In genomic region chr2:19373695-19374094, GRCm38 (mm10) we compare ENCODE assay signal across 13 mouse cellular contexts. TPM values are rescaled to one million over a fixed set of nuclear protein-coding genes. Genes with fewer than 3 reads are reported as not detected.
DNase-seq lines count a peak whose midpoint lies in the region; ATAC-seq and TF ChIP-seq lines count a peak whose summit lies in the region.
"Had no signal": no experiment of that assay in that cellular context is flagged by ENCODE, and none has a peak within 500 bp of the region (broad histone marks: within the 10 kb centered on the region; RNA-seq: fewer than 3 reads in every experiment).

No protein-coding gene starts in this region.

- no peaks in the 10 kb centered on the region for H3K36me3 ChIP-seq in midbrain, postnatal 0 days (ENCODE audit: insufficient read depth, low read length)
- H3K36me3 ChIP-seq in midbrain, embryonic 15.5 days (replicated peaks): no peaks in the 10 kb centered on the region
- H3K36me3 ChIP-seq: G1E; neural tube, embryonic 15.5 days had no signal

- ATAC-seq in midbrain, postnatal 0 days (ENCODE audit: low FRiP score): no peak
- no peak for ATAC-seq in midbrain, embryonic 15.5 days (replicated peaks)
- ATAC-seq: inflammation-experienced regulatory T-cells, adult 6 months had no signal

- no peak overlapping the region for H3K4me3 ChIP-seq in gastrocnemius, adult 2 months
- no peak overlapping the region for H3K4me3 ChIP-seq in midbrain, postnatal 0 days (ENCODE audit: low read depth, low read length)
- H3K4me3 ChIP-seq in midbrain, embryonic 15.5 days: no peak overlapping the region
- H3K4me3 ChIP-seq: erythroblast, embryonic 14.5 days; neural tube, embryonic 15.5 days had no signal

- no peaks in the 10 kb centered on the region for H3K9me3 ChIP-seq in midbrain, postnatal 0 days (ENCODE audit: low read length)
- H3K9me3 ChIP-seq in midbrain, embryonic 15.5 days: no peaks in the 10 kb centered on the region
- H3K9me3 ChIP-seq: G1E; neural tube, embryonic 15.5 days had no signal

- TF ChIP-seq CTCF in gastrocnemius, adult 2 months (IDR thresholded peaks at IDR 0.05): peak; percentile 47
- peak; percentile 38; the same call in 1 of the 2 replicates for TF ChIP-seq CTCF in midbrain, postnatal 0 days (IDR thresholded peaks at IDR 0.05)

- no peak for DNase-seq in gastrocnemius, adult 2 months
- no peak for DNase-seq in gastrocnemius, adult 18-20 months (ENCODE audit: low spot score)
- DNase-seq in midbrain, postnatal 0 days (ENCODE audit: low spot score): no peak
- DNase-seq in c-Kit-positive CD71-positive TER-119-negative erythroid progenitor cells, embryonic 14.5 days (ENCODE audit: low read depth): peak; percentile 23
- peak; percentile 39 for DNase-seq in thymus, postnatal 25 days
- no peak for DNase-seq in urinary bladder, adult 18-20 months (ENCODE audit: low spot score in 2 of 2)
- DNase-seq in cerebellum, adult 8-10 months: no peak
- DNase-seq: cerebellum, adult 11 months had no signal

- WGBS in midbrain, postnatal 0 days: 84% methylated on average over 7 of the region's 7 CpGs
- WGBS in midbrain, embryonic 15.5 days: 89% methylated on average over 7 of the region's 7 CpGs

- no peaks in the 10 kb centered on the region for H3K4me1 ChIP-seq in midbrain, postnatal 0 days (ENCODE audit: insufficient read depth, low read length)
- peaks cover 7% of the 10 kb centered on the region; the same call in 1 of the 2 replicates for H3K4me1 ChIP-seq in midbrain, embryonic 15.5 days

- H3K4me2 ChIP-seq in midbrain, postnatal 0 days (ENCODE audit: low read depth, low read length, poor library complexity, severe bottlenecking): no peak overlapping the region
- no peak overlapping the region for H3K4me2 ChIP-seq in midbrain, embryonic 15.5 days
- H3K4me2 ChIP-seq: neural tube, embryonic 15.5 days had no signal

- H3K27me3 ChIP-seq in midbrain, postnatal 0 days (ENCODE audit: insufficient read depth, low read length): no peaks in the 10 kb centered on the region
- no peaks in the 10 kb centered on the region for H3K27me3 ChIP-seq in midbrain, embryonic 15.5 days (replicated peaks)

- H3K9ac ChIP-seq in midbrain, postnatal 0 days (replicated peaks; ENCODE audit: low read length, poor library complexity, severe bottlenecking): no peak overlapping the region
- H3K9ac ChIP-seq in midbrain, embryonic 15.5 days: no peak overlapping the region
- H3K9ac ChIP-seq: neural tube, embryonic 15.5 days had no signal

- intact Hi-C loops in gastrocnemius, adult 2 months (cut with DNase I): loop anchor here (5.0 kb wide), 1 partner anchor 501 kb away; no protein-coding TSS in a partner anchor

- H3K27ac ChIP-seq in gastrocnemius, adult 2 months: no peak overlapping the region
- no peak overlapping the region for H3K27ac ChIP-seq in midbrain, postnatal 0 days (ENCODE audit: low read depth, low read length)
- no peak overlapping the region for H3K27ac ChIP-seq in midbrain, embryonic 15.5 days
- H3K27ac ChIP-seq: neural tube, embryonic 15.5 days had no signal

RNA-seq across cellular contexts. Expression of gene Msrb2, which starts 2.5 kb away (rescaled TPM):
- total RNA-seq in gastrocnemius, adult 2 months (2021): 10 to 100 TPM; 14.7 to 24.2 TPM
- 10 to 100 TPM; 14.6 to 19.4 TPM for total RNA-seq in gastrocnemius, adult 18-20 months (2021)
- 8.3 and 9.0 TPM in 2 replicates for total RNA-seq in midbrain, postnatal 0 days (2014; rRNA removed)
- 8.8 and 8.9 TPM in 2 replicates for polyA plus RNA-seq in midbrain, postnatal 0 days (2015; fragmentation: Nextera tagmentation; extraction: Ambion mirVana)
- 7.1 and 7.5 TPM in 2 replicates for polyA plus RNA-seq in midbrain, embryonic 15.5 days (2015; fragmentation: Nextera tagmentation; extraction: Ambion mirVana)
- total RNA-seq: G1E had no signal
- polyA plus RNA-seq: G1E had no signal

Comparison
In these comparisons a context has a peak if more than half of its experiments do, and no peak if none do; other contexts are left out.
1. DNase-seq: peak in c-Kit-positive CD71-positive TER-119-negative erythroid progenitor cells, embryonic 14.5 days (single experiment) and thymus, postnatal 25 days (single experiment); none in gastrocnemius, adult 2 months (single experiment), gastrocnemius, adult 18-20 months (single experiment), midbrain, postnatal 0 days (single experiment), urinary bladder, adult 18-20 months (0 of 2) and cerebellum, adult 8-10 months (single experiment).